ENCODE assay signal across 8 mouse cellular contexts in the genomic region with DNA sequence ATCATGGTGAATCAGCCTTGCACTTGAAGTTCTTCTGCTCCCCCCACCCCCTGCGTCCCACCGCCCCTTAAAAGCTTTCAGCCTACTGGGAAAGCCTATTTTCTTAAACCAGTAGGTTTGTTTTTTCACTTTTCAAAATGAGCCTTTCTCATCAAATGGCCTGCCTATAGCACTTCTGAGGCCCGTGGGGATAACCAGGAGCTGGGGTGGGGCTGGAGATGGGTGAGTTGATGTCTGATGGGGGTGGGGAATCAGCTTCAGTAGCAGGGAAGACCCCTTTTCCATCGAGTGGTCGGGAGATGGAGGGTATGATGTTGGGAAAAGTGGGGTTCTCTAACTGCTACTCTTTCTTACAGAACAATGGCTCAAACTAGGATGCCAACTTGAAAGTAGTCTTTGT. TPM values are rescaled to one million over a fixed set of nuclear protein-coding genes. Genes with fewer than 3 reads are reported as not detected.
DNase-seq lines count a peak whose midpoint lies in the region; ATAC-seq lines count a peak whose summit lies in the region.
"Had no signal": no experiment of that assay in that cellular context is flagged by ENCODE, and none has a peak within 500 bp of the region (broad histone marks: within the 10 kb centered on the region; RNA-seq: fewer than 3 reads in every experiment).

No protein-coding gene starts in this region.

- no peak for DNase-seq in liver, embryonic 11.5 days (ENCODE audit: low spot score)
- no peak for DNase-seq in liver
- no peak for DNase-seq in c-Kit-positive CD71-positive TER-119-positive erythroid progenitor cells, embryonic 14.5 days (ENCODE audit: low spot score)
- DNase-seq in urinary bladder, postnatal 4 days (ENCODE audit: low spot score in 2 of 2) = no peak
- DNase-seq: kidney, postnatal 36 days had no signal

- H3K9me3 ChIP-seq in liver, embryonic 11.5 days (ENCODE audit: control insufficient read depth, low read length) = no peaks in the 10 kb centered on the region
- H3K9me3 ChIP-seq in forebrain, embryonic 15.5 days = no peaks in the 10 kb centered on the region
- H3K9me3 ChIP-seq in limb, embryonic 13.5 days = no peaks in the 10 kb centered on the region
- H3K9me3 ChIP-seq in neural tube, embryonic 14.5 days (ENCODE audit: control insufficient read depth, low read length) = no peaks in the 10 kb centered on the region

- H3K27ac ChIP-seq in liver, embryonic 11.5 days (ENCODE audit: low read depth, low read length) = no peak overlapping the region
- H3K27ac ChIP-seq in forebrain, embryonic 15.5 days (replicated peaks) = no peak overlapping the region
- no peak overlapping the region for H3K27ac ChIP-seq in limb, embryonic 13.5 days
- H3K27ac ChIP-seq in neural tube, embryonic 14.5 days (ENCODE audit: low read depth, low read length) = no peak overlapping the region

- H3K4me2 ChIP-seq in liver, embryonic 11.5 days = peak overlapping the region; percentile 99
- peak overlapping the region; percentile 78 for H3K4me2 ChIP-seq in forebrain, embryonic 15.5 days (replicated peaks)
- peak overlapping the region; percentile 92 for H3K4me2 ChIP-seq in limb, embryonic 13.5 days (replicated peaks)
- peak overlapping the region; percentile 99 for H3K4me2 ChIP-seq in neural tube, embryonic 14.5 days (ENCODE audit: low read depth, low read length)

- no peak overlapping the region for H3K9ac ChIP-seq in liver, embryonic 11.5 days (ENCODE audit: low read depth, low read length)
- no peak overlapping the region for H3K9ac ChIP-seq in forebrain, embryonic 15.5 days (replicated peaks)
- H3K9ac ChIP-seq in limb, embryonic 13.5 days = no peak overlapping the region
- H3K9ac ChIP-seq in neural tube, embryonic 14.5 days (replicated peaks; ENCODE audit: low read depth, low read length) = no peak overlapping the region

- peaks cover 38% of the 10 kb centered on the region for H3K4me1 ChIP-seq in liver, embryonic 11.5 days (replicated peaks; ENCODE audit: control insufficient read depth, insufficient read depth, low read length)
- peaks cover 42% of the 10 kb centered on the region for H3K4me1 ChIP-seq in forebrain, embryonic 15.5 days
- peaks cover 36% of the 10 kb centered on the region for H3K4me1 ChIP-seq in limb, embryonic 13.5 days
- H3K4me1 ChIP-seq in neural tube, embryonic 14.5 days (ENCODE audit: control insufficient read depth, insufficient read depth, low read length) = peaks cover 16% of the 10 kb centered on the region

- H3K27me3 ChIP-seq in liver, embryonic 11.5 days (replicated peaks; ENCODE audit: control insufficient read depth, insufficient read depth, low read length) = peaks cover 7% of the 10 kb centered on the region
- no peaks in the 10 kb centered on the region for H3K27me3 ChIP-seq in forebrain, embryonic 15.5 days
- H3K27me3 ChIP-seq in limb, embryonic 13.5 days = peaks cover 21% of the 10 kb centered on the region
- H3K27me3 ChIP-seq in neural tube, embryonic 14.5 days (ENCODE audit: control insufficient read depth, insufficient read depth, low read length) = peaks cover 7% of the 10 kb centered on the region; the same call in 1 of the 2 replicates

- H3K36me3 ChIP-seq in liver, embryonic 11.5 days (ENCODE audit: control insufficient read depth, insufficient read depth, low read length) = no peaks in the 10 kb centered on the region
- H3K36me3 ChIP-seq in forebrain, embryonic 15.5 days = no peaks in the 10 kb centered on the region
- no peaks in the 10 kb centered on the region for H3K36me3 ChIP-seq in limb, embryonic 13.5 days
- no peaks in the 10 kb centered on the region for H3K36me3 ChIP-seq in neural tube, embryonic 14.5 days (ENCODE audit: control insufficient read depth, insufficient read depth, low read length)

- WGBS in liver, embryonic 11.5 days = 54% methylated on average over 5 of the region's 5 CpGs
- WGBS in forebrain, embryonic 15.5 days = 64% methylated on average over 5 of the region's 5 CpGs
- WGBS in limb, embryonic 13.5 days = 51% methylated on average over 5 of the region's 5 CpGs
- 54% methylated on average over 5 of the region's 5 CpGs for WGBS in neural tube, embryonic 14.5 days

- ATAC-seq in liver, embryonic 11.5 days (replicated peaks; ENCODE audit: low FRiP score) = no peak
- no peak for ATAC-seq in forebrain, embryonic 15.5 days (replicated peaks)
- no peak for ATAC-seq in limb, embryonic 13.5 days (ENCODE audit: low FRiP score, low read depth)
- ATAC-seq in neural tube, embryonic 14.5 days (ENCODE audit: low read depth) = no peak

- peak overlapping the region; percentile 80; the same call in 1 of the 2 replicates for H3K4me3 ChIP-seq in liver, embryonic 11.5 days (ENCODE audit: low read depth, low read length)
- H3K4me3 ChIP-seq in forebrain, embryonic 15.5 days = 0 out of 2 replicates have a peak overlapping the region, but pooled peaks have one; percentile 64
- no peak overlapping the region; the same call in 1 of the 2 replicates for H3K4me3 ChIP-seq in limb, embryonic 13.5 days
- peak overlapping the region; percentile 71; the same call in 1 of the 2 replicates for H3K4me3 ChIP-seq in neural tube, embryonic 14.5 days (ENCODE audit: low read depth, low read length)

RNA-seq across cellular contexts. Expression of a gene that starts 3.4 kb away (rescaled TPM):
- 0.55 and 0.59 TPM in 2 replicates for polyA plus RNA-seq in liver, embryonic 11.5 days (2014; fragmentation: Nextera tagmentation; extraction: Ambion mirVana)
- 0.42 and 0.46 TPM in 2 replicates for polyA plus RNA-seq in forebrain, embryonic 15.5 days (2015; fragmentation: Nextera tagmentation; extraction: Ambion mirVana)
- 0.74 and 1.2 TPM in 2 replicates for polyA plus RNA-seq in limb, embryonic 13.5 days (2015; fragmentation: Nextera tagmentation; extraction: Ambion mirVana)
- polyA plus RNA-seq in neural tube, embryonic 14.5 days (2014; fragmentation: Nextera tagmentation; extraction: Ambion mirVana) = 0.43 and 0.52 TPM in 2 replicates

RNA-seq across cellular contexts. Expression of a gene that starts 5.5 kb away (rescaled TPM):
- 0.10 and 0.22 TPM in 2 replicates for polyA plus RNA-seq in liver, embryonic 11.5 days (2014; fragmentation: Nextera tagmentation; extraction: Ambion mirVana)
- polyA plus RNA-seq in forebrain, embryonic 15.5 days (2015; fragmentation: Nextera tagmentation; extraction: Ambion mirVana) = 0.31 and 0.38 TPM in 2 replicates
- polyA plus RNA-seq in limb, embryonic 13.5 days (2015; fragmentation: Nextera tagmentation; extraction: Ambion mirVana) = 0.52 and 0.55 TPM in 2 replicates
- 0.33 and 0.48 TPM in 2 replicates for polyA plus RNA-seq in neural tube, embryonic 14.5 days (2014; fragmentation: Nextera tagmentation; extraction: Ambion mirVana)

RNA-seq across cellular contexts. Expression of a gene that starts 8.9 kb away (rescaled TPM):
- 0.48 TPM in 1 of 2 replicates, not detected in the other for polyA plus RNA-seq in liver, embryonic 11.5 days (2014; fragmentation: Nextera tagmentation; extraction: Ambion mirVana)
- 2.2 and 3.6 TPM in 2 replicates for polyA plus RNA-seq in forebrain, embryonic 15.5 days (2015; fragmentation: Nextera tagmentation; extraction: Ambion mirVana)
- 1.6 TPM in 2 replicates for polyA plus RNA-seq in limb, embryonic 13.5 days (2015; fragmentation: Nextera tagmentation; extraction: Ambion mirVana)
- polyA plus RNA-seq in neural tube, embryonic 14.5 days (2014; fragmentation: Nextera tagmentation; extraction: Ambion mirVana) = 2.2 and 5.0 TPM in 2 replicates

RNA-seq across cellular contexts. Expression of a gene that starts 21.8 kb away (rescaled TPM):
- 6.2 and 6.6 TPM in 2 replicates for polyA plus RNA-seq in liver, embryonic 11.5 days (2014; fragmentation: Nextera tagmentation; extraction: Ambion mirVana)
- polyA plus RNA-seq in forebrain, embryonic 15.5 days (2015; fragmentation: Nextera tagmentation; extraction: Ambion mirVana) = 7.6 and 8.2 TPM in 2 replicates
- polyA plus RNA-seq in limb, embryonic 13.5 days (2015; fragmentation: Nextera tagmentation; extraction: Ambion mirVana) = 9.3 and 12.0 TPM in 2 replicates
- polyA plus RNA-seq in neural tube, embryonic 14.5 days (2014; fragmentation: Nextera tagmentation; extraction: Ambion mirVana) = 6.5 and 9.4 TPM in 2 replicates

RNA-seq across cellular contexts. Expression of a gene that starts 28.6 kb away (rescaled TPM):
- 47.2 and 56.0 TPM in 2 replicates for polyA plus RNA-seq in liver, embryonic 11.5 days (2014; fragmentation: Nextera tagmentation; extraction: Ambion mirVana)
- 179 and 188 TPM in 2 replicates for polyA plus RNA-seq in forebrain, embryonic 15.5 days (2015; fragmentation: Nextera tagmentation; extraction: Ambion mirVana)
- 82.8 and 88.6 TPM in 2 replicates for polyA plus RNA-seq in limb, embryonic 13.5 days (2015; fragmentation: Nextera tagmentation; extraction: Ambion mirVana)
- polyA plus RNA-seq in neural tube, embryonic 14.5 days (2014; fragmentation: Nextera tagmentation; extraction: Ambion mirVana) = 337 and 385 TPM in 2 replicates
